17 mouse cellular contexts compared by ENCODE assay signal in genomic region chr3:141485218-141485617, GRCm38 (mm10). TPM values are rescaled to one million over a fixed set of nuclear protein-coding genes. Genes with fewer than 3 reads are reported as not detected.
"Had no signal": no experiment of that assay in that cellular context is flagged by ENCODE, and none has a peak within 500 bp of the region (broad histone marks: within the 10 kb centered on the region; RNA-seq: fewer than 3 reads in every experiment).

No protein-coding gene starts in this region.

- H3K36me3 ChIP-seq: limb, embryonic 15.5 days; lung, embryonic 15.5 days; midbrain, embryonic 12.5 days had no signal

- ATAC-seq: liver, postnatal 0 days; midbrain, embryonic 16.5 days had no signal

- H3K27me3 ChIP-seq: limb, embryonic 15.5 days; lung, embryonic 15.5 days; midbrain, embryonic 12.5 days had no signal

- H3K4me2 ChIP-seq: limb, embryonic 15.5 days; liver, embryonic 11.5 days; lung, embryonic 15.5 days; midbrain, embryonic 12.5 days had no signal

- H3K27ac ChIP-seq: limb, embryonic 15.5 days; liver, embryonic 14.5 days; lung, embryonic 15.5 days; midbrain, embryonic 12.5 days had no signal

- DNase-seq: kidney, adult 11 months; kidney, adult 9 months; kidney, postnatal 14 days; kidney, postnatal 4 days; left cerebral cortex, postnatal 4 days; liver, postnatal 0 days; lung, postnatal 14 days; lung, postnatal 4 days; thymus, adult 18-20 months; thymus, postnatal 36 days had no signal

- H3K9ac ChIP-seq: limb, embryonic 15.5 days; liver, embryonic 14.5 days; liver, postnatal 0 days; lung, embryonic 15.5 days; midbrain, embryonic 12.5 days had no signal

- H3K4me3 ChIP-seq: limb, embryonic 15.5 days; lung, embryonic 15.5 days; midbrain, embryonic 12.5 days had no signal

- H3K4me1 ChIP-seq: limb, embryonic 15.5 days; midbrain, embryonic 12.5 days had no signal

- H3K9me3 ChIP-seq: limb, embryonic 15.5 days; lung, embryonic 15.5 days; midbrain, embryonic 12.5 days had no signal

RNA-seq across cellular contexts. Expression of gene Unc5c, which starts 20.2 kb away (rescaled TPM):
- total RNA-seq: megakaryocyte progenitor cell, adult 5-6 weeks had no signal
- polyA plus RNA-seq: liver, postnatal 0 days had no signal
